Mouse (Mus musculus): ENCODE measurements around the gene Dag1. TPM values are rescaled to one million over a fixed set of nuclear protein-coding genes. Genes with fewer than 3 reads are reported as not detected.
A peak's percentile ranks its signal among the peaks of the same experiment; 100 is the strongest.

Gene Dag1
- polyA plus RNA-seq, 1 experiment from 2014 or later = 63.3 TPM

DNA sequence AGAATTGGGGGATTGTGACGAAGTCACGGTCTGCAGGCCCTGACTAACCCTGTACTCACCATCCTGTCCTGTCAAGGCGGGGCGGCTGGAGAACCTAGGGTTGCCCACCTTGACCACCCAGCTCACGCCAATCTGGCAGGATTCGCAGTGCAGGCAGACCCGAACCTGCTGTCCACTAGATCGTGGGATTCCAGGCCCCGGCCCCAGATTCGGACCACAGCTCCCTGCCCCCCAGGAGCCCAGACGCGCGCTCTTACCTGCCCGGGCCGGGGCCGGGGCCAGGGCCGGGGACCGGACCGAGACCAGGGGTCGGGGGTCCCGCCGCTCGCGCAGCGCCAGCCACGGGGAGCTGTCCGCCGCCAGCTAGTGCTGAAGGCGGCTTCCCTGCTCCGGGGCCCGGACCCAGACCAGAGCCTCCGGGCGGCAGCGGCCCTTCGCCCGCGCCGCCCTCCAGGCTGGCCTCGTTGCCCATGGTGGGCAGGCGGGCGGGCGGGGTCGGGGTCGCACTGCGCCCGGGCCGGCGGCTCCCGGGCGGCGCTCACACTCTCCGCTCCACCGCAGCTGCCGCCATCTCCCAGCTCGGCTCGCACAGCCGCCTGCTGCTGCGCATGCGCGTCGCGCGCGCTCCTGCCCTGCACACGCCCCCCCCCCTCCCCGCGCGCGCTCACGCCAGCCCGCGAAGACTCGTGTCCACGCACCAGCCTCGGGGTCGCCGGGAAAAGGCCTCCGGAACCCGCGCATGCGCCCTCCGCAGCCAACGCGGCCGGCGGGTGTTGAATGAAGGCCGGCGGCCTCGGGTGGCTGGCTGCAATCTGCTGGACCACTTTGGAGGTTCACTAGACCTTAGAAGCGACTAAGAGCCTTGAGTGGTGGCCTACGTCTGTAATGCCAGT lies 73.7 kb downstream of the Dag1 start, which contains the start of gene Bsn:
Gene Bsn, minus strand, starts transcription at position 598 of the 893 bp plus-strand sequence.
- Histone ChIP-seq H3K9ac (peak within 1 kb of the TSS; percentile 35; the same call in 1 of the 2 replicates), H3K27ac (no peak within 1 kb of the TSS), H3K4me1 (peaks cover 4% of the 10 kb centered on the region; the same call in 1 of the 2 replicates), H3K4me3 (peak within 1 kb of the TSS; percentile 66), H3K36me3 (no peaks in the 10 kb centered on the region), H3K27me3 (peaks cover 42% of the 10 kb centered on the region), H3K4me2 (replicated peaks) (peak within 1 kb of the TSS; percentile 89), H3K9me3 (no peaks in the 10 kb centered on the region)
- peak; percentile 48 for ATAC-seq (ENCODE audit: low FRiP score, low read depth)
- WGBS = 2% methylated on average over 60 of the region's 91 CpGs

DNA sequence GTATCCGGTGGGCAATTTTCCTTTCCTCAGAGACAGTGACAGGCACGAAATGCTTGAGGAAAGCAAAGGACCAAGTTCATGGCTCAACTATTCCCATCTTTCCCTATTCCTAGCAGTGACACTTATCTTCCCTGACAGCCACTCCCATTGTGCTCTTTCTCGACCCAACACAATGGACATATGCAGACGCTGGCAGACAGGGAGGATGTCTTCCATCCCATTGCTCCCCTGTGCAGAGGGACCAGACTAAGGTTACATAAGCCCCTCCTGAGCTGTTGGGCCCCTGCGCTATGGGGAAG lies 74.3 kb downstream of the Dag1 start:
- H3K27me3 ChIP-seq = peaks cover 42% of the 10 kb centered on the region
- ATAC-seq (ENCODE audit: low FRiP score, low read depth) = no peak
- peak overlapping the region; percentile 89 for H3K4me2 ChIP-seq (replicated peaks)
- no peaks in the 10 kb centered on the region for H3K9me3 ChIP-seq
- peaks cover 4% of the 10 kb centered on the region; the same call in 1 of the 2 replicates for H3K4me1 ChIP-seq
- no peaks in the 10 kb centered on the region for H3K36me3 ChIP-seq
- no peak overlapping the region for H3K27ac ChIP-seq
- WGBS = 36% methylated on average over 5 of the region's 5 CpGs
- no peak overlapping the region for H3K9ac ChIP-seq
- peak overlapping the region; percentile 66 for H3K4me3 ChIP-seq

DNA sequence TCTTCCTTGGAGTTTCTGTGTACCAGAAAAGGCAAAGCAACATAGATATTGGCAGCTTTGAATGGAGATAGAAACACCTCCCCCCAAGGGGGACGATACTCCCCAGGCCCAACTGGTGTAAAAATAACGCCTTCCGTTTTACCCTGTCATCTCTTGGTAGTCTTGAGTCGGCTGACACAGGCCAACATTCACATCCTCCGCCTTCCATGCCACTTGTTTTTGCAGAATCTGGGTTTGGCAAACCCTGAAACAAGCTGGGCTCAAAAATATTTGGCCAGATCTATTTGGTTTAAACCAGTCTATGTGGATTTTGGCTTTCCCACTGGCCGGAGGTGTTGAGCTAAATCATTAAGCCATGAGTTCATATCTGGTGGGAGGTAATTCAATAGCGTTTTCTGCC lies 74.7 kb downstream of the Dag1 start:
- no peak overlapping the region for H3K4me3 ChIP-seq

GRCm38 (mm10) chr9:108188511-108188910 lies 75.2 kb downstream of the Dag1 start:
- peaks cover 42% of the 10 kb centered on the region for H3K27me3 ChIP-seq
- no peak overlapping the region for H3K9ac ChIP-seq
- no peaks in the 10 kb centered on the region for H3K9me3 ChIP-seq
- WGBS = 80% methylated on average over 8 of the region's 8 CpGs
- no peaks in the 10 kb centered on the region for H3K36me3 ChIP-seq
- no peak for ATAC-seq (ENCODE audit: low FRiP score, low read depth)
- H3K4me3 ChIP-seq = no peak overlapping the region
- H3K4me1 ChIP-seq = peaks cover 4% of the 10 kb centered on the region; the same call in 1 of the 2 replicates
- no peak overlapping the region for H3K27ac ChIP-seq
- no peak overlapping the region for H3K4me2 ChIP-seq (replicated peaks)

More for the DNA sequence above, 74.7 kb downstream of the Dag1 start:
- Histone ChIP-seq H3K27me3 (peaks cover 42% of the 10 kb centered on the region), H3K9ac (no peak overlapping the region), H3K36me3 (no peaks in the 10 kb centered on the region), H3K4me2 (replicated peaks) (no peak overlapping the region), H3K9me3 (no peaks in the 10 kb centered on the region), H3K4me1 (peaks cover 4% of the 10 kb centered on the region; the same call in 1 of the 2 replicates), H3K27ac (no peak overlapping the region)
- no peak for ATAC-seq (ENCODE audit: low FRiP score, low read depth)
- WGBS = 82% methylated on average over 7 of the region's 7 CpGs

GRCm38 (mm10) chr9:108187616-108188015 lies 76.1 kb downstream of the Dag1 start:
- H3K4me1 ChIP-seq = peaks cover 4% of the 10 kb centered on the region; the same call in 1 of the 2 replicates
- H3K9ac ChIP-seq = no peak overlapping the region
- H3K27ac ChIP-seq = no peak overlapping the region
- H3K36me3 ChIP-seq = no peaks in the 10 kb centered on the region
- H3K27me3 ChIP-seq = peaks cover 42% of the 10 kb centered on the region
- H3K9me3 ChIP-seq = no peaks in the 10 kb centered on the region
- WGBS = 38% methylated on average over 6 of the region's 6 CpGs
- no peak overlapping the region for H3K4me3 ChIP-seq
- ATAC-seq (ENCODE audit: low FRiP score, low read depth) = no peak
- no peak overlapping the region for H3K4me2 ChIP-seq (replicated peaks)

- H3K27me3 ChIP-seq = peaks cover 38% of the 10 kb centered on the region
Observed at GRCm38 (mm10) chr9:108185786-108186185, 78.0 kb downstream of the Dag1 start.

GRCm38 (mm10) chr9:108183531-108183994 lies 80.2 kb downstream of the Dag1 start:
- 92% methylated on average over 19 of the region's 19 CpGs for WGBS

More at GRCm38 (mm10) chr9:108185786-108186185, 78.0 kb downstream of the Dag1 start:
- H3K36me3 ChIP-seq = no peaks in the 10 kb centered on the region
- H3K4me3 ChIP-seq = no peak overlapping the region
- no peak overlapping the region for H3K9ac ChIP-seq
- WGBS = 85% methylated on average over 8 of the region's 8 CpGs
- no peak for ATAC-seq (ENCODE audit: low FRiP score, low read depth)
- peaks cover 4% of the 10 kb centered on the region; the same call in 1 of the 2 replicates for H3K4me1 ChIP-seq
- no peak overlapping the region for H3K27ac ChIP-seq
- H3K9me3 ChIP-seq = no peaks in the 10 kb centered on the region
- no peak overlapping the region for H3K4me2 ChIP-seq (replicated peaks)

GRCm38 (mm10) chr9:108182806-108183506 lies 80.8 kb downstream of the Dag1 start:
- no peaks in the 10 kb centered on the region for H3K36me3 ChIP-seq
- 56% methylated on average over 11 of the region's 11 CpGs for WGBS
- no peak overlapping the region for H3K9ac ChIP-seq
- no peaks in the 10 kb centered on the region for H3K9me3 ChIP-seq
- H3K4me3 ChIP-seq = no peak overlapping the region
- no peak overlapping the region for H3K4me2 ChIP-seq (replicated peaks)
- H3K27ac ChIP-seq = no peak overlapping the region
- peaks cover 16% of the 10 kb centered on the region for H3K27me3 ChIP-seq
- no peak for ATAC-seq (ENCODE audit: low FRiP score, low read depth)
- H3K4me1 ChIP-seq = no peaks in the 10 kb centered on the region

More at GRCm38 (mm10) chr9:108183531-108183994, 80.2 kb downstream of the Dag1 start:
- no peak overlapping the region for H3K27ac ChIP-seq
- no peak overlapping the region for H3K9ac ChIP-seq
- ATAC-seq (ENCODE audit: low FRiP score, low read depth) = no peak
- no peaks in the 10 kb centered on the region for H3K4me1 ChIP-seq
- H3K4me2 ChIP-seq (replicated peaks) = no peak overlapping the region
- H3K9me3 ChIP-seq = no peaks in the 10 kb centered on the region
- H3K4me3 ChIP-seq = no peak overlapping the region
- H3K27me3 ChIP-seq = peaks cover 22% of the 10 kb centered on the region
- no peaks in the 10 kb centered on the region for H3K36me3 ChIP-seq

DNA sequence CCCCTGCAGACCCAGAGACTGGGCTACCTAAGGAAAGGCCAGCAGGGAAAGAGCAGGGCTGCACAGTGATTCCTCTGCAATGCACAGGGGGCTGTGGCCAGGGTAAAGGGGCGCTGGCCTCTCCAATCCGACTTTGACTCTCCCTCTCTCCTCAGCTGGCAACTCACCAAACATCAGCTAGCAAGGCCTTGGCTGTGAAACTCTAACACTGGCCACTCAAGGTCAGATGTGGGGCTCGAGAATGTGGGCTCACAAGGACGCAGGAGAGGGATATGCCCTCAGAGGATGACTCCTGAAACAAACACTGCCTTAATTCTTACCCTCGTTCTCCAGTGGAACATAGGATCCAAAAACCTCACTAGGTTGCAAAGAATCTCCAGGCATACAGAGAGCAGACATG lies 85.4 kb downstream of the Dag1 start:
- no peaks in the 10 kb centered on the region for H3K36me3 ChIP-seq
- H3K27me3 ChIP-seq = no peaks in the 10 kb centered on the region
- no peak for ATAC-seq (ENCODE audit: low FRiP score, low read depth)
- no peak overlapping the region for H3K9ac ChIP-seq
- no peak overlapping the region for H3K27ac ChIP-seq
- WGBS = 69% methylated on average over 5 of the region's 5 CpGs
- no peak overlapping the region for H3K4me3 ChIP-seq
- no peak overlapping the region for H3K4me2 ChIP-seq (replicated peaks)
- H3K9me3 ChIP-seq = no peaks in the 10 kb centered on the region
- H3K4me1 ChIP-seq = no peaks in the 10 kb centered on the region

GRCm38 (mm10) chr9:108175116-108175838 lies 88.5 kb downstream of the Dag1 start:
- no peaks in the 10 kb centered on the region for H3K9me3 ChIP-seq
- no peak overlapping the region for H3K4me2 ChIP-seq (replicated peaks)
- H3K27me3 ChIP-seq = no peaks in the 10 kb centered on the region
- H3K27ac ChIP-seq = no peak overlapping the region
- WGBS = 69% methylated on average over 19 of the region's 19 CpGs
- no peaks in the 10 kb centered on the region for H3K4me1 ChIP-seq
- ATAC-seq (ENCODE audit: low FRiP score, low read depth) = no peak
- no peak overlapping the region for H3K9ac ChIP-seq
- no peaks in the 10 kb centered on the region for H3K36me3 ChIP-seq
- no peak overlapping the region for H3K4me3 ChIP-seq

DNA sequence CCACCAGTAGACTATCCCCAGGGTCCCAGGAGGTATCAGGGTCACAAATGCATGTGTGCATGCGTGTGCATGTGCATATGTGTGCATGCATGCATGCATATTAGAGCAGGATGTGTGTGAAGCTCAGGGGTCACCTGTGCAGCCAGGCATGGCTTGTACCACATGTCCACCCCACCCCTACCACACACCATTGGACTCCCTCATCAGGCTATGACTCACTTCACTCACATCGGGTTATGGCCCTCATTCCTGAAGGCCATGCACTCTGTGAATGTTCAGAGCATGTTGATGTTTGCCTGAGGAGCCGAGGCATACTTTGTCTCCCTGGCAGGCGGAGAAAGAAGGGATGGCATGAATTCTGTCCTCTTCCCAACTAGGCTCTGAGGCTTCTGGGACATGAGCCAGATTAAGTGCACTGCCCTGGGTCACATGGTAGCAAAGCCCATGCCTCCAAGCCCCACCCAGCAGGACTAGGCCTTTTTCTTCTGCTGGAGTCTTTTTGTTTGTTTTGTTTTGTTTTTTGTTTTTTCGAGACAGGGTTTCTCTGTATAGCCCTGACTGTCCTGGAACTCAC lies 90.9 kb downstream of the Dag1 start:
- Histone ChIP-seq H3K4me2 (replicated peaks) (no peak overlapping the region), H3K27me3 (no peaks in the 10 kb centered on the region)
- 85% methylated on average over 5 of the region's 5 CpGs for WGBS

More for the DNA sequence above, 90.9 kb downstream of the Dag1 start:
- H3K27ac ChIP-seq = no peak overlapping the region
- H3K36me3 ChIP-seq = no peaks in the 10 kb centered on the region
- H3K9ac ChIP-seq = no peak overlapping the region
- no peaks in the 10 kb centered on the region for H3K4me1 ChIP-seq
- H3K4me3 ChIP-seq = no peak overlapping the region
- 0 out of 2 replicates have a peak, but pooled peaks cover 5% of the 10 kb centered on the region for H3K9me3 ChIP-seq
- no peak for ATAC-seq (ENCODE audit: low FRiP score, low read depth)

Measured in limb, embryonic 13.5 days (tissue).